Mouse (Mus musculus): Measurements from ENCODE around the gene Mal.

DNA sequence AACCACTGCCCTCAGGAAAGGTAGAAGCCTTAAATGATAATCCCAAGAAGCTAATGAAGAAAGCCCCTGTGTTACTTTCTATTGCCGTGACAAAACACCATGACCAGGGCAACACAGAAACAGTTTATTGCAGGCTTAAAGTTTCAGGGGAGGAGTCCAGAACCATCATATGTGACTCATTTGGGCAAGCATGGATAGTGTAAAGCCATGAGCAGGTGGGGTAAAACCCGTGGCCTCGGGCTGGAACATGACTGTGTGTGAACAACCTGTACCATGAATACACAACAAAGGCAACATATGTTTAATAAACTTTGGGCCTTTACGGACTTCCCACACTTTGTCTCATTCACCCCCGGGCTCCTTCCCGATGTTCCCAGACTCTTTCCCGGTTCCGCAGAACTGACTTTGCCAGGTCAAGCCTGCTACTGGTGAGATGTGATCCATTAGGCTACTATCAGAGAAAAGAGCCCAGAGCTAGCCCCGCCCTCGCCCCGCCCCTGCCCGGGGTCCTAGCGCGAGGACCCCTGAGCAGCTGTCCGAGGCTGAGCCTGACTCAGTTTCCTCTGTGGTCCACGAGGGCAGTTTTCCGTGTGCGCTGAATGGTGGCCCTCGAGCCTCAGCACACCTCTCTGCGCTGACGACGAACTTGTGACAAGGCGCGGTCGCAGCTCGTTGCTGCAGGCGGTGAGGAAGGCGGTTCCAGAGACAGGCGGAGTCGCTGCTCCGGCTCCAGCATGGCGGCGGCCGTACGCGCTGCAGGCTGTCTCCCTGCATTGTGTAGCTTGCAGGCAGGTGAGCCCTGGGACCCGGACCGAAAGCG lies 69.6 kb downstream of the Mal start, which contains the start of the genes Zfp661 and Mrps5:
- TF ChIP-seq CTCF (IDR thresholded peaks at IDR 0.05; ENCODE audit: low read depth, low read length): no peak
- no peak for TF ChIP-seq POLR2A (IDR thresholded peaks at IDR 0.05; ENCODE audit: borderline replicate concordance, low read depth, low read length)

All from bone marrow macrophage, adult 2 months (primary cell).